Mouse (Mus musculus): ENCODE data around the gene Nr4a3. TPM values are rescaled to one million over a fixed set of nuclear protein-coding genes. Genes with fewer than 3 reads are reported as not detected.

The Nr4a3 gene
- total and polyA plus RNA-seq, 3 experiments: 0.17 TPM; not detected in 2

DNA sequence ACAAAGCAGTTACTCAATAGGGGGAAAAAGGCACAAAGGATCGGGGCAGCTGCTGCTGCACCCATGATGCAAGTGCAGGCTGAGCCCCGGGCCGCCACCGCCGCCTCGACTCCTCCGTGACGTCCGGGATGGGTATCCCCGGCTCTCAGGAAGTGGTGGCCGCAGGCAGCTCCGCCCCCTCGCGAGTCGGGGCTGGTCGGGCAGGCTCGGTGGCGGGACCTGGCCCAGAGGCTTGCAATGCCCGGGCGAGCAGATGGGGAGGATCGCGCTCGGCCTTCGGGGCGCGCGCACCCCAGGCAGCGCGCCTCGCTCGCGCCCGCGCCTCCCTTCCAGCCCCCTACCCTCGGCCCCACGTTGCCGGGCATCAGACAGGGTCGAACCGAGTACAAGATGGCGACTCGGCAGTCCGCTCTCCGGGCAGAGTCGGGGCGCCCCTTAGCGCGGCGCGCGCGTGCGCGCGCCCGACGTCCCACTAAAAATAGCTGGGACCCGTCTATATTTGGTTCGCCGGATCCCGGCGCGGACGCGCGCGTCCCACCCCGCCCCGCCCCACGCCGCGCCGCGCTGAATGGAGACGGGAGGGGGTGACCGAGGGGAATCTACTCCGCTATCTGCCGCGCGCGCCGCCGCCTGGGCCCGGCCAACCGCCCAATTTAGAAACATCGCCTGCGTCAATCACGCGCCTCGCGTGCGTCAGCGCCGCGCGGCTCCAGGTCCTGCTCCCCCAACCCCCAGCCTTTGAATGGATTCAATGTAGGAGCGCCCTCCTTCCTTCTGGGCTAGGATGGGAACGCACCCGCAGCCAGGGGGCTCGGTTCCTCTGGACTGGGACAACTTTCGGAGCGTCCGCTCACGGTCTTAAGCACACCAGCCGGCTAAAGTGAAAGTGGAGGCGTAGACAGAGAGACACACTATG, 1.9 kb upstream of the Nr4a3 start (continued):
- TF ChIP-seq NRF1 (IDR thresholded peaks at IDR 0.05; ENCODE audit: insufficient read depth, low read depth, low read length, poor library complexity, severe bottlenecking): peak; percentile 66
- TF ChIP-seq USF2 (IDR thresholded peaks at IDR 0.05; ENCODE audit: borderline replicate concordance in 1 of 2, insufficient read depth in 1 of 2, low read depth in 1 of 2, low read length in 2 of 2): no peak
- TF ChIP-seq UBTF (IDR thresholded peaks at IDR 0.05; ENCODE audit: borderline replicate concordance, insufficient read depth, low read depth, low read length): no peak
- peak; percentile 14; the same call in 1 of the 2 replicates for TF ChIP-seq TBP (IDR thresholded peaks at IDR 0.05; ENCODE audit: low read depth, low read length)
- no peak for TF ChIP-seq CHD2 (IDR thresholded peaks at IDR 0.05; ENCODE audit: low read length)
- TF ChIP-seq ZC3H11A (IDR thresholded peaks at IDR 0.05; ENCODE audit: low read depth, low read length): 0 out of 2 replicates have a peak, but pooled peaks have one; percentile 17
- TF ChIP-seq RAD21 (IDR thresholded peaks at IDR 0.05; ENCODE audit: low read depth, low read length): no peak
- TF ChIP-seq GATA1 (IDR thresholded peaks at IDR 0.05; ENCODE audit: low read depth, low read length): no peak
- peak; percentile 70 for TF ChIP-seq MAX (IDR thresholded peaks at IDR 0.05; ENCODE audit: low read length)
- peak; percentile 52; the same call in 1 of the 2 replicates for TF ChIP-seq ZMIZ1 (IDR thresholded peaks at IDR 0.05; ENCODE audit: low read depth, low read length)
- TF ChIP-seq NELFE (IDR thresholded peaks at IDR 0.05; ENCODE audit: low read depth, low read length): no peak; the same call in 1 of the 2 replicates
- TF ChIP-seq POLR2AphosphoS5 (IDR thresholded peaks at IDR 0.05; ENCODE audit: borderline replicate concordance, low read depth, low read length): no peak
- no peak for TF ChIP-seq USF1 (IDR thresholded peaks at IDR 0.05; ENCODE audit: low read depth, low read length)

DNA sequence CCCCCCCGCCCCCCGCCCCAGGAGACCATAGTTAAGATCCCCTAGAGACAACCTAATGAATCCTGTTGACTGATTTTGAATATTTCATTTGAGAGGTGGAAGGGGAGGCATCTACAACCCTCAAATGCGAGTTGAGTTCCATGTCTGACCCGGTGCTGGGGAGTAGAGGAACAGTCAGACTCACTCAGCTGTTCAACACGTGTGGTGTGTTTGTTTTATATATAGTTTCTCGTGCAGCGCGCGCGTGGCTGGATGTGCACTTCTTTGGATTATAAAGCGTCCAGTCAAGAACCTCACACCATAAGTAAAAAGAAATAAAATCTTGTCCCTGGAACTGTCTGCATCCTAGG, 837 bp upstream of the Nr4a3 start:
- Histone ChIP-seq H3K27ac (ENCODE audit: control insufficient read depth, low read depth, low read length) (peak overlapping the region; percentile 48), H3K9ac (ENCODE audit: control insufficient read depth, low read depth, low read length, poor library complexity, severe bottlenecking) (peak overlapping the region; percentile 97), H3K4me3 (ENCODE audit: control insufficient read depth in 1 of 2, insufficient read depth in 1 of 2, low read depth in 2 of 2, low read length in 2 of 2) (peak overlapping the region; percentile 92 to 95), H3K79me2 (ENCODE audit: control insufficient read depth, insufficient read depth, low read length, poor library complexity) (peaks cover 4% of the 10 kb centered on the region; the same call in 1 of the 2 replicates), H3K27me3 (ENCODE audit: control insufficient read depth in 1 of 2, insufficient read depth in 2 of 2, low read length in 2 of 2) (0 out of 4 replicates have a peak, but pooled peaks cover 0 to 3% of the 10 kb centered on the region in 2 experiments), H3K36me3 (ENCODE audit: control insufficient read depth in 1 of 2, insufficient read depth in 2 of 2, low read length in 2 of 2) (peaks cover 0 to 8% of the 10 kb centered on the region in 2 experiments; a peak in 1 of 4 replicates), H3K4me1 (ENCODE audit: control insufficient read depth in 1 of 2, insufficient read depth in 2 of 2, low read length in 2 of 2) (peaks cover 0 to 7% of the 10 kb centered on the region in 2 experiments; a peak in 1 of 4 replicates), H3K9me3 (replicated peaks; ENCODE audit: insufficient read depth, low read length) (no peaks in the 10 kb centered on the region)
- TF ChIP-seq MYC (IDR thresholded peaks at IDR 0.05; ENCODE audit: low read depth, low read length) (peak; percentile 63; the same call in 1 of the 2 replicates), TBP (IDR thresholded peaks at IDR 0.05; ENCODE audit: low read depth, low read length) (0 out of 2 replicates have a peak, but pooled peaks have one; percentile 10), MXI1 (IDR thresholded peaks at IDR 0.05; ENCODE audit: low read depth, low read length) (peak; percentile 94), EP300 (IDR thresholded peaks at IDR 0.05; ENCODE audit: low read depth in 1 of 2, low read length in 2 of 2) (no peak), HCFC1 (IDR thresholded peaks at IDR 0.05; ENCODE audit: low read depth, low read length) (no peak), ETS1 (IDR thresholded peaks at IDR 0.05; ENCODE audit: low read depth, low read length) (peak; percentile 87), POLR2AphosphoS5 (IDR thresholded peaks at IDR 0.05; ENCODE audit: borderline replicate concordance, low read depth, low read length) (no peak), BHLHE40 (IDR thresholded peaks at IDR 0.05; ENCODE audit: borderline replicate concordance, low read depth, low read length) (peak; percentile 78), ZNF384 (IDR thresholded peaks at IDR 0.05; ENCODE audit: low read depth, low read length) (no peak), MAX (IDR thresholded peaks at IDR 0.05; ENCODE audit: low read length) (peak; percentile 86), SIN3A (IDR thresholded peaks at IDR 0.05; ENCODE audit: low read length) (peak; percentile 87), ZC3H11A (IDR thresholded peaks at IDR 0.05; ENCODE audit: low read depth, low read length) (no peak), ZMIZ1 (IDR thresholded peaks at IDR 0.05; ENCODE audit: low read depth, low read length) (no peak)
- no peak for DNase-seq (ENCODE audit: low read depth, low spot score)

Measured in MEL (cell line).